18 mouse cellular contexts compared by ENCODE assay signal in genomic region chr10:24569691-24570420, GRCm38 (mm10). TPM values are rescaled to one million over a fixed set of nuclear protein-coding genes. Genes with fewer than 3 reads are reported as not detected.
A peak's percentile ranks its signal among the peaks of the same experiment; 100 is the strongest.
DNase-seq lines count a peak whose midpoint lies in the region; ATAC-seq and TF ChIP-seq lines count a peak whose summit lies in the region.
"Had no signal": no experiment of that assay in that cellular context is flagged by ENCODE, and none has a peak within 500 bp of the region (broad histone marks: within the 10 kb centered on the region; RNA-seq: fewer than 3 reads in every experiment).

No protein-coding gene starts in this region.

- ATAC-seq in hindbrain, postnatal 0 days, result no peak
- ATAC-seq in hindbrain, embryonic 13.5 days (ENCODE audit: low FRiP score), result no peak
- peak; percentile 88 for ATAC-seq in lung, embryonic 16.5 days (ENCODE audit: low read depth)
- ATAC-seq in intestine, embryonic 16.5 days, result peak; percentile 73
- ATAC-seq in stomach, embryonic 16.5 days (ENCODE audit: insufficient read depth, low FRiP score), result peak; percentile 83
- ATAC-seq: inflammation-experienced regulatory T-cells, adult 6 months; liver, postnatal 0 days had no signal

- WGBS in hindbrain, postnatal 0 days, result 88% methylated on average over 2 of the region's 2 CpGs
- 94% methylated on average over 2 of the region's 2 CpGs for WGBS in hindbrain, embryonic 13.5 days
- WGBS in lung, embryonic 16.5 days, result 49% methylated on average over 2 of the region's 2 CpGs
- WGBS in intestine, embryonic 16.5 days, result 68% methylated on average over 2 of the region's 2 CpGs
- 42% methylated on average over 2 of the region's 2 CpGs for WGBS in stomach, embryonic 16.5 days
- WGBS in midbrain, embryonic 10.5 days, result 93% methylated on average over 2 of the region's 2 CpGs

- DNase-seq in hindbrain, postnatal 0 days (ENCODE audit: low spot score), result peak; percentile 7
- no peak for DNase-seq in lung, postnatal 4 days
- DNase-seq in midbrain, embryonic 10.5 days (ENCODE audit: low spot score), result no peak
- DNase-seq in cerebellum, adult 9-10 months, result no peak
- DNase-seq: cerebellum, adult 2 months; embryo, embryonic 11 days; left cerebral cortex, postnatal 4 days; liver, postnatal 0 days; retina, postnatal 1 day had no signal

- H3K4me2 ChIP-seq in hindbrain, postnatal 0 days (ENCODE audit: low read depth, low read length), result no peak overlapping the region
- no peak overlapping the region for H3K4me2 ChIP-seq in hindbrain, embryonic 13.5 days
- H3K4me2 ChIP-seq in lung, embryonic 16.5 days (ENCODE audit: low read depth, low read length), result no peak overlapping the region
- no peak overlapping the region for H3K4me2 ChIP-seq in intestine, embryonic 16.5 days (ENCODE audit: low read depth, low read length)
- no peak overlapping the region for H3K4me2 ChIP-seq in stomach, embryonic 16.5 days (ENCODE audit: low read depth, low read length)
- H3K4me2 ChIP-seq: neural tube, embryonic 15.5 days had no signal

- H3K27ac ChIP-seq in hindbrain, postnatal 0 days, result no peak overlapping the region
- no peak overlapping the region for H3K27ac ChIP-seq in hindbrain, embryonic 13.5 days
- H3K27ac ChIP-seq in lung, embryonic 16.5 days (ENCODE audit: low read length), result peak overlapping the region; percentile 76
- H3K27ac ChIP-seq in intestine, embryonic 16.5 days (ENCODE audit: low read length), result peak overlapping the region; percentile 83
- H3K27ac ChIP-seq in stomach, embryonic 16.5 days (ENCODE audit: low read length), result peak overlapping the region; percentile 92
- no peak overlapping the region for H3K27ac ChIP-seq in midbrain, embryonic 10.5 days (replicated peaks)
- H3K27ac ChIP-seq: forebrain, embryonic 10.5 days; heart, embryonic 10.5 days; neural tube, embryonic 15.5 days had no signal

- no peak overlapping the region for H3K9ac ChIP-seq in hindbrain, postnatal 0 days (replicated peaks; ENCODE audit: low read length)
- H3K9ac ChIP-seq in hindbrain, embryonic 13.5 days, result no peak overlapping the region
- H3K9ac ChIP-seq in lung, embryonic 16.5 days (ENCODE audit: low read length), result no peak overlapping the region
- no peak overlapping the region for H3K9ac ChIP-seq in intestine, embryonic 16.5 days (ENCODE audit: low read depth, low read length)
- H3K9ac ChIP-seq in stomach, embryonic 16.5 days (ENCODE audit: low read length), result 0 out of 2 replicates have a peak overlapping the region, but pooled peaks have one; percentile 4
- H3K9ac ChIP-seq: liver, postnatal 0 days; neural tube, embryonic 15.5 days had no signal

- no peaks in the 10 kb centered on the region for H3K27me3 ChIP-seq in hindbrain, postnatal 0 days (ENCODE audit: insufficient read depth, low read length)
- H3K27me3 ChIP-seq in hindbrain, embryonic 13.5 days, result no peaks in the 10 kb centered on the region
- no peaks in the 10 kb centered on the region for H3K27me3 ChIP-seq in lung, embryonic 16.5 days (ENCODE audit: control insufficient read depth, insufficient read depth, low read depth, low read length)
- H3K27me3 ChIP-seq in intestine, embryonic 16.5 days (replicated peaks; ENCODE audit: control insufficient read depth, insufficient read depth, low read length), result no peaks in the 10 kb centered on the region
- H3K27me3 ChIP-seq in stomach, embryonic 16.5 days (ENCODE audit: control insufficient read depth, insufficient read depth, low read length), result no peaks in the 10 kb centered on the region
- H3K27me3 ChIP-seq in midbrain, embryonic 10.5 days (ENCODE audit: low read depth, poor library complexity, severe bottlenecking), result no peaks in the 10 kb centered on the region
- H3K27me3 ChIP-seq: CH12.LX; neural tube, embryonic 15.5 days had no signal

- no peak overlapping the region for H3K4me3 ChIP-seq in hindbrain, postnatal 0 days (ENCODE audit: low read length)
- H3K4me3 ChIP-seq in hindbrain, embryonic 13.5 days, result no peak overlapping the region
- no peak overlapping the region for H3K4me3 ChIP-seq in lung, embryonic 16.5 days (ENCODE audit: low read length)
- H3K4me3 ChIP-seq in intestine, embryonic 16.5 days (ENCODE audit: low read length), result no peak overlapping the region
- H3K4me3 ChIP-seq in stomach, embryonic 16.5 days (replicated peaks; ENCODE audit: low read length), result no peak overlapping the region
- no peak overlapping the region for H3K4me3 ChIP-seq in midbrain, embryonic 10.5 days
- H3K4me3 ChIP-seq: forebrain, embryonic 10.5 days; heart, embryonic 10.5 days; neural tube, embryonic 15.5 days had no signal

- H3K9me3 ChIP-seq in hindbrain, postnatal 0 days (ENCODE audit: low read length), result no peaks in the 10 kb centered on the region
- no peaks in the 10 kb centered on the region for H3K9me3 ChIP-seq in hindbrain, embryonic 13.5 days
- no peaks in the 10 kb centered on the region for H3K9me3 ChIP-seq in lung, embryonic 16.5 days (ENCODE audit: control insufficient read depth, low read length)
- no peaks in the 10 kb centered on the region for H3K9me3 ChIP-seq in intestine, embryonic 16.5 days (ENCODE audit: control insufficient read depth, low read length)
- no peaks in the 10 kb centered on the region for H3K9me3 ChIP-seq in stomach, embryonic 16.5 days (replicated peaks; ENCODE audit: control insufficient read depth, low read length)
- no peaks in the 10 kb centered on the region for H3K9me3 ChIP-seq in midbrain, embryonic 10.5 days (replicated peaks)
- H3K9me3 ChIP-seq: forebrain, embryonic 10.5 days; heart, embryonic 10.5 days; neural tube, embryonic 15.5 days had no signal

- no peaks in the 10 kb centered on the region for H3K36me3 ChIP-seq in hindbrain, postnatal 0 days (ENCODE audit: insufficient read depth, low read length)
- H3K36me3 ChIP-seq in hindbrain, embryonic 13.5 days, result no peaks in the 10 kb centered on the region
- H3K36me3 ChIP-seq in lung, embryonic 16.5 days (ENCODE audit: control insufficient read depth, insufficient read depth, low read length), result no peaks in the 10 kb centered on the region
- H3K36me3 ChIP-seq in intestine, embryonic 16.5 days (ENCODE audit: control insufficient read depth, insufficient read depth, low read length), result no peaks in the 10 kb centered on the region
- H3K36me3 ChIP-seq in stomach, embryonic 16.5 days (ENCODE audit: control insufficient read depth, insufficient read depth, low read length), result no peaks in the 10 kb centered on the region
- H3K36me3 ChIP-seq in midbrain, embryonic 10.5 days, result no peaks in the 10 kb centered on the region
- H3K36me3 ChIP-seq: forebrain, embryonic 10.5 days; heart, embryonic 10.5 days; neural tube, embryonic 15.5 days had no signal

- TF ChIP-seq CTCF in hindbrain, postnatal 0 days (IDR thresholded peaks at IDR 0.05; ENCODE audit: low read depth), result no peak

- 0 out of 2 replicates have a peak, but pooled peaks cover 3% of the 10 kb centered on the region for H3K4me1 ChIP-seq in hindbrain, postnatal 0 days (ENCODE audit: insufficient read depth, low read length)
- 0 out of 2 replicates have a peak, but pooled peaks cover 3% of the 10 kb centered on the region for H3K4me1 ChIP-seq in hindbrain, embryonic 13.5 days (replicated peaks)
- peaks cover 17% of the 10 kb centered on the region for H3K4me1 ChIP-seq in lung, embryonic 16.5 days (replicated peaks; ENCODE audit: control insufficient read depth, insufficient read depth, low read length)
- H3K4me1 ChIP-seq in intestine, embryonic 16.5 days (ENCODE audit: control insufficient read depth, insufficient read depth, low read length), result peaks cover 29% of the 10 kb centered on the region
- peaks cover 3% of the 10 kb centered on the region for H3K4me1 ChIP-seq in stomach, embryonic 16.5 days (ENCODE audit: control insufficient read depth, insufficient read depth, low read length)
- peaks cover 5% of the 10 kb centered on the region; the same call in 1 of the 2 replicates for H3K4me1 ChIP-seq in midbrain, embryonic 10.5 days
- H3K4me1 ChIP-seq: heart, embryonic 10.5 days had no signal

RNA-seq across cellular contexts. Expression of gene Ccn2, which starts 25.4 kb away (rescaled TPM):
- total RNA-seq in hindbrain, postnatal 0 days (2014; rRNA removed), result 7.2 and 7.7 TPM in 2 replicates
- polyA plus RNA-seq in hindbrain, postnatal 0 days (2015; fragmentation: Nextera tagmentation; extraction: Ambion mirVana), result 4.7 and 5.3 TPM in 2 replicates
- polyA plus RNA-seq in hindbrain, embryonic 13.5 days (2015; fragmentation: Nextera tagmentation; extraction: Ambion mirVana), result 3.2 and 3.8 TPM in 2 replicates
- 12.8 and 15.1 TPM in 2 replicates for polyA plus RNA-seq in lung, embryonic 16.5 days (2015; fragmentation: Nextera tagmentation; extraction: Ambion mirVana)
- 8.9 and 12.7 TPM in 2 replicates for polyA plus RNA-seq in intestine, embryonic 16.5 days (2015; fragmentation: Nextera tagmentation; extraction: Ambion mirVana)
- 16.9 and 17.1 TPM in 2 replicates for polyA plus RNA-seq in stomach, embryonic 16.5 days (2015; fragmentation: Nextera tagmentation; extraction: Ambion mirVana)
- polyA plus RNA-seq in midbrain, embryonic 10.5 days (2016; fragmentation: Nextera tagmentation; extraction: Ambion mirVana), result 7.1 and 10.3 TPM in 2 replicates
- total RNA-seq: CH12.LX had no signal
- polyA plus RNA-seq: inflammation-experienced regulatory T-cells, adult 6 months had no signal

Comparison
In these comparisons a context has a peak if more than half of its experiments do, and no peak if none do; other contexts are left out.
1. ATAC-seq: peak in lung, embryonic 16.5 days (single experiment), intestine, embryonic 16.5 days (single experiment) and stomach, embryonic 16.5 days (single experiment); none in hindbrain, postnatal 0 days (single experiment) and hindbrain, embryonic 13.5 days (single experiment).
2. H3K27ac ChIP-seq: peak in lung, embryonic 16.5 days (single experiment), intestine, embryonic 16.5 days (single experiment) and stomach, embryonic 16.5 days (single experiment); none in hindbrain, postnatal 0 days (single experiment), hindbrain, embryonic 13.5 days (single experiment) and midbrain, embryonic 10.5 days (single experiment).